Mouse (Mus musculus) brain, embryonic 14.5 days (tissue): ENCODE data around the gene Pym1.

ENCODE experiments used
- CTCF ChIP-seq: fragments of 200-500 bp; IDR thresholded peaks from 2 replicates; pipeline ENCODE4 v1.5.1; 2012; ENCODE audit warnings: inconsistent platforms, mild to moderate bottlenecking, moderate library complexity, borderline replicate concordance; ENCODE audit not compliant: insufficient read depth, insufficient read length; ENCODE audit errors: extremely low read depth
- POLR2A ChIP-seq: fragments of 200-500 bp; IDR thresholded peaks from 2 replicates; pipeline ENCODE4 v1.6.1; 2012; ENCODE audit warnings: mild to moderate bottlenecking, inconsistent platforms, borderline replicate concordance; ENCODE audit not compliant: poor library complexity, insufficient read depth, insufficient read length, severe bottlenecking; ENCODE audit errors: extremely low read depth

- TF ChIP-seq CTCF (no peak), POLR2A (no peak)
Measured at GRCm38 (mm10) chr10:128740296-128740695, 7.4 kb upstream of the Pym1 start.
